Mouse (Mus musculus): ENCODE results near the gene Kifc3.

The Kifc3 gene

DNA sequence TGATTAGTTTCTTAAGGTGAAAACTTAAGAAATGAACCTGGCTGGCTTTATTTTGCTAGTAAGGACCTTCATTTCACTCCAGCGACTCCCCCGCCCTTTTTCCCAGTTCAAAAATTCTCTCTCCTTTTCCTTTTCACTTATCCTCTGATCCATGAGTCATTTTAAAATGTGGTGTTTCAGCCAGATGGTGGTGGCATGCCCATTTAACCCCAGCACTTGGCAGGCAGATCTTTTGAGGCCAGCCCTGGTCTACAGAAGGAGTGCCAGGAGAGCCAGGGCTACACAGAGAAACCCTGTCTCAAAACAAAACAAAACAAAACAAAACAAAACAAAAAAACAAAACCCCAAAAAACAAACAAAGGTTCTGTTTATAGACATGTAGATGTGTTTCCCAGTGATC lies 138.1 kb downstream of the Kifc3 start:
- peak; percentile 77 for DNase-seq

GRCm38 (mm10) chr8:95059812-95060533 lies 142.6 kb downstream of the Kifc3 start:
- no peak for DNase-seq

DNA sequence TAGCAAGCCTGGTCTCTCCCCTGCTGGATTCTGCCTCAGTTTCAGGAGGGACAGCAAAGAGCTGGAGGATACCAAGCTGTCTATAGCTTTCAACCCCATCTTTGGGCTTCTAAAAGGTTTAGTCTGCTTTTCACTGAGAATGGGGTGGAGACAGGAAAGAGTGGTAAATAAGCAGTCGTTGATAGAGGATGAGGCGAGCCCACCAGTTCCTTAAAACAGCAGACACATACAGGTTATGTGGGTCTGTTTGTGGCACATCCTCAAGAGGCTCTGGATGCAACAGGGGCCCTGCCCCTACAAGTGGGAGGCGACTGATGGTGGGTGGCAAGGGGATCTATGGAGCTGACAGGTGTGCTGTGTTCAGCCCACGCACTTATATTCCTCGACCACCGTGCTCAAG lies 144.0 kb downstream of the Kifc3 start:
- no peak for DNase-seq

DNA sequence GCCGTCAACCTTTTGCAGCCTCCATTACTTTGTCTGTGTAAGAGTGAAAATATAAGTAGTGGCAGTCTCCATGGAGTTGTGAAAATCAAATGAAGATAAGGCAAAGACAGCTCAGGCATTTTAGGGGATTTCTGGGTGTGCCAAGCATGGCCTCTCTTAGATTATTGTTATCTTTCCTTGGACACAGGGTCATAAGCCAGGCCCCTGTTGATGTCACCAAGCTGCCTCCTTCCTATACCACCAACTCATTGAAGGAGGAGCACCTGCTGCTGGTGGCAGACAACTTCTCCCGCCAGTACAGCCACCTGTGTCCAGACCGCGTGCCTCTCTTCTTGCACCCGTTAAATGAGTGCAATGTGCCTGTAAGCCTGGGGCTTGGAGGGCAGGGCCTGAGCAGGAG lies 146.2 kb downstream of the Kifc3 start:
- DNase-seq, result no peak

DNA sequence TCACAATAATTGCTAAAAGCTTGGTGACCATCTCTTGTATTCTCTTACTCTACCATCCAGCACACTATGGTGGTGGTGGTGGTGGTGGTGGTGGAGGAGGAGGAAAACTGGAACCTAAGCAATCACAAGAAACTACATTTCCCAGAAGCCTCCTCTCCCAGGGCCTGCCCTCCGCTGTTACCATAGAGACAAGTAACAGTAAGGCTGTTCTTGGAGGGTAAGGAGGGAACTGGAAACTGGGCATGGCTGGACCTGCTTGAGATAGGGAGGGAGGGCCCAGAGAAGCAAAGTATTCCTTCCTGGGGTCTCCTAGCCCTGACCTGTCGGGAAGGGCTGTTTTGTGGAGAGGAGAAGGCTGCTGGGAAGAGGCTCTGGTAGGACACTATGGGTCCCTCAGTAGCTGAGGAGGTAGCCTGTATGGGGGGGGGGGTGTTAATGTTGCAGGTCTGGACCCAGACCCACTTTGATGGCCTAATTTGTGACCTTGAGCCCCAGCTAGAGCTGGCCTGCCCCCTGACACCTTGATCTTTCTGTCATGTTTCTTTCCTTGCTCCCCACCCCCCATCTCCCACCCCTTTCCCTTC lies 147.6 kb downstream of the Kifc3 start, which contains the start of gene Drc7:
Gene Drc7, plus strand, starts transcription at position 177 of the 584 bp plus-strand sequence.
- no peak for DNase-seq

DNA sequence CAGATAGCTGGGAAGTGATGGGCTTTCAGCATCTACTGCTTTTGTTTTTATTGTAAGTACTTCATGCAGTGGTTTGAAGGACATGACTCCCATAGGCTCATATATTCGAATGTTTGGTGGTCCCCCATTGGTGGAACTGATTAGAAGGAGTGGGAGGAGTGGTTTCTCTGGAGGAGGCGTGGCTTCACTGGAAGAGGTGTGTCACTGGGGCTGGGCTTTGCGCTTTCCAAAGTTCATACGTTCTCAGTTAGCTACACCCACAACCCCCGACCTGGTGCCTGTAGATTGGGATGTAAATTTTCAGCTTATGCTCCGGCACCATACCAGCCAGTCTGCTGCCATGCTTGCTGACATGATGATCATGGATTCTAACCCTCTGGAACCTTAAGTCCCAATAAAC lies 148.2 kb downstream of the Kifc3 start:
- DNase-seq, result no peak
